Mouse (Mus musculus) thymus, postnatal 36 days (tissue): ENCODE measurements around the gene Phyhd1.

Experiments
- DNase-seq, 2 experiments: peaks; one replicate each; pipeline ENCODE4 v3.0.0; 2022; ENCODE audit warnings: mixed read lengths in 2 of 2

Phyhd1 gene

DNA sequence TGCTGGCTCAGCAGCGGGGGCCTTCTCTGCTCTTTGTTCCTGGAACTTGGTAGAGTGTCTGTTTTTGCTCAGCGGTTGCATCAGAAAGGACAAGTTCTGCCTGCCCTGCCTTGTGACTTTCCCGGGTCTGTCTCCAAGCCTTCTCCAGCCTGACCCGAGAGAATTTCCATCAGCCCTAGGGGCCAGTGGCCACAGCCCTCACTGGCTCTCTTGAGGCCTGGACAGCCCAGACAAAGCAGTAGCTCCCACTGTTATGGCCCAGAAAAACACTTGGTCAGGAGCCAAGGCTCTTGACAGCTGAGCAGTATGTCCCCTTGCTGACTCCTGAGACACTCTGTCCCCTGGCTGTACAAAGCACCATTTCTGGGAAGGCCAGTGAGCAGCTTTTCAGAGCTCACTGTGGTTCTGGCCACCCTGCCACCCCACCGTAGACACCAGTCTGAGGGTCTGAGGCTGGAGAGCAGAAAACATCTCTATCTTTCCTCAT lies at the start of gene Phyhd1:
Gene Phyhd1 (plus strand): TSS at position 437 of the 487 bp plus-strand sequence.
- no peak for DNase-seq

DNA sequence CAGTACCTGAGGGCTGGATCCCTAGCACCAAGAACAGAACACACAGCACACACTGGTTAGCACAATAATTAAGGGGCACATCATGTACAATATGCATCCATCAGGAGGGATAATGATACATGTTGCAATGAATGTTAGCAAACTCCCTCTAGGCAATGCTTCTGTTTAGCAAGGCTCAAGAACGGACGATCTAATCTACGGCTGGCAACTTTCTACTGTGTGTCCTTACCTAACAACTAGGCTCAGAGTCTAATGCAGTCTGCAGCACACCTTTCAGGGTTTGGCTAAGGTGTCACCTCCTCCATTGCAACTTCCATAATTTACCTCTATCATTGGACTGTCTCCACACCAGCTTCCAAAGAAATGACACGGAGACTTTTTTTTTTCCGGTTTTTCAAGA lies 49.7 kb upstream of the Phyhd1 start:
- DNase-seq: no peak

DNA sequence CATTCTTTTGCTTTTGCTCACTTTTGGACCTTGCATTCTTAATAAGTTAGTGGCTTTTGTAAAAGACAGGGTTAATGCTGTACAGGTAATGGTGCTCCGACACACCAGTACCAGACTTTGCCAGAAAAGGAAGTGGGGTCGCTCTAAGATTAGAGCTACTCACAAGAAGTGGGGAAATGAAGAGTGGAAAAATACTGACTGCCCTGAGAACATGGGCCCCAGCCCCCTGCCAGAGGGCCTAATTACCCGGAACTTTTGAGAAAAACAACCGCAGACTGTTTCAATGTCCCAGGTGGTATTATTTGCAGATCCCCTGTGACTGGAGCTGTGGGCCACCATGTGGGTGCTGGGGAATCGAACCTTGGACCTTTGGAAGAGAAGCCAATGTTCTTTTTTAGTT lies 30.4 kb upstream of the Phyhd1 start:
- no peak for DNase-seq

DNA sequence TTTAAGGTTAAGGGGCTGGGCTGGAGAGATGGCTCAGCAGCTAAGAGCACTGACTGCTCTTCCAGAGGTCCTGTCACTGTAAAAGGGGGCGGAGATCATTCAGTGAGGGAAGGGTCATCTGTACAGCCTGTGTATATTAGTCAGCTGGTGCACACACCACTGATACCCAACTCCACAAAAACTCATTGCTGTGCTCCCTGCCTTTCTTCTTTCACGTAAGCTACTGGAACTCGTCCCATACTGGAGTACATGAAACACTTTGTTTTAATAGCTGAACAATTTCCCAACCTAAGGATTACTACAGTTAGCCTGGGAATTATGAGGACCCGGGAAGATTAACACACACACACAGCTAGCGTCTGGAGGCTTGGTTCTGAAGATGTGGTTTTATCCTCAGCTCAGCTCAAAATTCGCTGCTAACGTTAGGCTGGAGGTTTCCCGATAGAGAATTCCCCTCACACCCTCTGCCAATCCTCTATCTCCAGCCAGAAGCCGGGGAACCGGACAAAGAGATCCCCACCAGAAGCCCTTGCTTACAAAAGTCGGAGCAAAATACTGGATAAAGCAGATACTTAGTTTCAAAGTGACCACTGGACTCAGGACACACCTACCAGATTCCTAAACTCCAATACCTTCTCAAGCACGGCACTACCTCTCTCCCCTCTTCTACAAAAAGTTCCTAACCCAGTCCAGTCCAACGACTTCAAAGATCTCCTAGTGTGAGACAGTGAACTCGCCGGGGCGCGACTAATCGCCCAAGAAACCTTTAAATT lies 29.4 kb upstream of the Phyhd1 start:
- no peak for DNase-seq

DNA sequence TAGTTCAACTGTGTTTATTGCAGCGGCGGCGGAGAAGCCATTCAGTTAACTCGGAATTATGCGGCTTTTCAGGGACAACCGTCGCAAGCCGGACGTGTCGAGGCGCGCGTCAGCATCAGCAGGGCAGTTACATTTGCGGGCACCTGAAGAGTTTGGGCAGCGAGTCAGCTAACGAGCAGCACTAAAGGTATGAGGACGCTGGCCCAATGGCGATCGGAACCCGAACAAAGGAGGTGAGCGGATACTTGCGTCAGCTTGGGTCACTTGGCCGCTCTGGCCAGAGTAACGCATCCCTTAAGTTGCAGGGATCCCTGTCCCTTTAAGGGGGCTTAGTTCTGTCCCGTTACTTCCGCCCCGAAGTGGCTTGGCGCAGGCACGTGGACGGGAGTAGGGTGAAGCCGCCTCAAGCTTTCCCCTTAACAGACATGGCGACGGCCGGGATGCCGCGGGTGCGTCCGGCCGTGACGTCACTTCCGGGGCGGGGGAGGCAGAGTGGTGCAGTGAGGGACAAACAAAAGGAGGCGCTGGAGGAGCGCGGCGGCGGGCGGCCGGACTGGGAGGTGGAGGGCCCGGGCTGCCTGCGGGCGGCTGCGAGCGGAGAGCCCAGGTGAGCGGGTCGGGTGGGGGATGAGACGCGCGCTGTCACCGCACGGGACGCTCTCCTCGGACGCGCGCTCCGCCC lies 28.7 kb upstream of the Phyhd1 start, which contains the start of gene Lrrc8a:
Gene Lrrc8a (plus strand): TSS at position 517 of the 682 bp plus-strand sequence.
- DNase-seq: peak; percentile 100

DNA sequence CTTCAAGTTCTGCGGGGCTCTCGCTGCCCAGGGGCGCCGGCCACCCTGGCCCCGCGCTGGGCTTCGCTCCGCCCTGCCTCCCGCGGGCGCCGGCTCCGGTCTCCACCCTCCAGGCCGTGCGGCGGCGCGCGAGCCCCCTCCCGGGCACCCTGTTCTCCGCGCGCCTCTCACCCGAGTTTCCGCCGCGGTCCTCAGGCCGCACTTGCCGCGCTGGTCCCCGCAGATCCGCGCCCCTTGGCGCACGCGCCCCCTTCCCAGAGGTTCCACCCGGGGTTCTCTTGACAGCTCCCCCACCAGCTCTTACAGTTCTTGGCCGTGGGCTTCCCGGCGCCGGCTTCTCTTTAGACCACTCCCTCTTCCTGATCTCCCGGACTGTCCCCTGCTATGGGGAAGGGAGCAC lies 28.1 kb upstream of the Phyhd1 start:
- peak; percentile 73 to 83 for DNase-seq

DNA sequence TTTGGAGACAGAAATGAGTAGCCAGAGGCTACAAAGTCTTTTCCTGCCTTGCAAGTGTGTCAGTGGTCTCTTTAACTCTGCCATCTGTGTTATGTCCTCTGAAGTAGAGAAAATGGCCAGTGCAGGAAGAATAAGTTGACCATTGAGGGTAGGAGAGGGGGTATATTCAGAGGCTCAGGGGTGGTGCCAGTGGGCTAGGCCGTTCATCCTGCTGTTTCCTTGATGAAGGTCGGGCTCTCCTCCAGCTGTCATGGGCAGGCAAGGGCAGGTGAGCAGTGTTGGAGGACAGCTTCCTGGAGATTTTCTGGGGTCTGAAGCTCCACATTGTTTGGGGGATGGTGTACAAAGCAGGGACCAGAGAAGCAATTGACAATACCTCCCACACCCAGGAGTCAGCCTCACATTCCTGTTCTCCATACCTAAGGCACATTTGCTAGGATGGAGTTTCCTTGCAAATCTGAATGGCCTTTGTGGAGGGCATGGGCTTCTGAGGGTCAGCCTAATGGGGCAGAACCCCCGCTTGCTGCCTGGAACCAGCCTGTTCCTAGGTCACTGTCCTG lies 27.0 kb upstream of the Phyhd1 start:
- DNase-seq: no peak

DNA sequence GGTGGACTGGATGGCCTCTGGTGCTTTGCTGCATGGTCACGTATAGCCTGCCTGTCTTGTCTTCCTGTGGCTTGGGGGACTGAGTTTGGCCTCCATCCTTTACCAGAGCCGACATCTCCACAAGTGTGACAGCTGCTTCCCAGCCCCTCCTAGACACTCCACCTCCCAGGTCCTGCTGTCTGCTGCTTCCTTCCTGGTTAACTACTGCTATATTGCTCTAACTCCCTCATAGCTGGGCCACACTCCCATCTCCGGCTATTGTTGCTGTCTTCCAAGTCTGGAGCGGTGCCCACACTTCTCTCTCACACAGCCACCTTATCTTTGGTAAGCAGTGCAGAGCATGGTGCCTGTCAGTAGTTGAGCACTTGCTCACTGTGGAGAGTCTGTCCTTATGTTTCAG lies 26.2 kb upstream of the Phyhd1 start:
- no peak for DNase-seq

DNA sequence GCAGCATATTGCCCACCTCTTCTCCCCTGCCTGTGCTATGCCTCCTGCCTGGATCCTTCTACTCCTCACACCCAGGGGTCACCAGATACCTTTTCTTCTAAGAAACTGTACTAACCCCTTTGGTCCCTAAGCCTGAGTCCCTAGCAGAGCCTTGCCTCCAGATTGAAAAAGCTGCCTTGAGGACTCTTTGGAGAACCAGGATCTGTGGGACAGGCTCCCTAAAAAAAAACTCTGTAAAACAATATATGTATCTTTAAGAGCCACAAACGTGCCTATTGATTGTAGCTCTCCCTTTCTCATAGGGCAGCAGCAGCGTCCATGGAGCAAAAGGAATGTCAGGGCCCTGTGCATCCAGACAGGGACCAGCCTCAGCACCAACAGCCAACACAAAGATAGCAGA lies 25.7 kb upstream of the Phyhd1 start, which contains the start of gene Gm28035:
Gene Gm28035 (plus strand): TSS at position 301 of the 400 bp plus-strand sequence.
- no peak for DNase-seq

DNA sequence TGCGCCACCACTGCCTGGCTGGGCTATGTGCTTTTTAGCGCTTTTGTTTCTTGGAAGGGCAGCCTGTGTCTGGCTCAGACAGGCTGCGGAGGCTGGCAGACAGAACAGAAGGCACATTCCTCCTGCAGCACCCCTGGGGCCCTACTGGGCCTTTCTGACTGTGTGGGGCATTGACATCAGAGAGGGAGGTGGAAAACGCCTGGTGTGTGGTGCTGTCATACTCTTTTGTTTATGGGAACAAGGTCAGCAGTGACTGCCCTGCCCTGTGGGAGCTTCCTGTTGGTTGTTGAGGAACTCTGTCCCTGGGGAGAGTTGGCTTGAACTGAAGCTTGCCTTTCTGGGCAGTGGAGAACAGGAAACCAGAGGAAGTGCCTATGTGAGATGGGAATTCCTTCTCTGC lies 23.5 kb upstream of the Phyhd1 start:
- DNase-seq: no peak

DNA sequence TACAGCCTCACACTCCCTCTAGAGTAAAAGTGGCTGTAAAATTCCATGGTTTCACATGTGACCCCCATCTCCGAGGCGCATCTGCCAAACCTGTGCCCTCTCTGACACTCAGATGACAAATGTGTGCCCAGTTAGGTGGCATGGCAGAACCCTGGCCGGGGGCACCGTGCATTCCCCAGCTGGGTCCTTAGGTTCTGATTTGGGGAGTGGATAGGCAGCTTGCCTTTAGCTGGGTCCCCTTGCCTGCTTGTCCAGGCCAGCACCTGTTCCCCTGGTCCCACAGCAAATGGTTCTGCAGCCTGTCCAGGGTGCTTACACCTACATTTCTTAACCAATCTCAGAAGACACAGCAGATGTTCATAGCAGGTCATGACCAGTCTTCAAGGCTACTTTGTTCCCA lies 22.6 kb upstream of the Phyhd1 start:
- DNase-seq: no peak

DNA sequence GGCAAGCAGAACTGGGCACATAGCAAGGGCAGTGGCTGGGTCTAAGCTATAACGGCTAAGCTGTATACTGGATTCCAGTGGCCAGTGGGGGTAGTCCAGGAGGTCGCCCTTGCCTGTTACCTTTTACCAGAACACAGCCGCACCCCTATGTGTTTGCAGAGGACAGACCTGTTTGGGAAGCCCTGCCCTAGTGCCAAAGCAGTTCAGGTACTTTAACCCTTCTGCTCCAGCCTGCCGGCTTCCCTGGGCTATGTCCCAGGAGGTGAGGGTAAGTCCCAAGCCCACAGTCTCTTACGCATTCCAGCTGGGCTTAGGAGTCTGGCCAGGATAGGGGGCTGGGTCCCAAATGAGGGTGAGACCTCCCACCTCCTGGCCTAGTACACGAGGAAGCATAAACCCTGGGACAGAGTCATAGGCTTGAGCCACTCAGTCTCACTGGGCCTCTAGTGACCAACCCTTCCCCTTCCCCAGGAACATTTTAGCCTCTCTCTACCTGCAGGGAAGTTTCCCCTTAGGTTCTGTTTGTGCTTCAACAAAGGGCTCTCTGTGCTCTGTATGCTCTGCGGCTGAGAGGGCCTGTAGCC lies 21.3 kb upstream of the Phyhd1 start:
- DNase-seq: no peak

DNA sequence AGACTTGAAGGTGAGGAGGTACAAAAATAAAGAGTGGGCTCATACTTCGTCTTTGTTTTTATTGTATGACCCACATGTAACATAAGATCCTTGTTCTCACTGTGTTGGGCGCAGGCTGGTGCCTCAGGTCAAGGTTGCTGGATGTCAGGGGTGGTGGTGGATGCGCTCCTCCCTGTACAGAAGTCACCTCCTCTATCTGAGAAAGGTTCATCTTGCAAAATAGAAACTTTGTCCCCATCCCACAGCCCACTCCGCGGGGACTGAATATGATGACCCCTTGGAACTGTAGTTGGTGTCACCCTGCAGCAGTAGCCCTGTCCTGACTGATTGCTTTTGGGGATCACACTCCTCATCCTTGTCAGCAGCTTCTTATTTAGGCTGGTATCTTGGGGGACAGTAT lies 19.0 kb upstream of the Phyhd1 start:
- DNase-seq: no peak

DNA sequence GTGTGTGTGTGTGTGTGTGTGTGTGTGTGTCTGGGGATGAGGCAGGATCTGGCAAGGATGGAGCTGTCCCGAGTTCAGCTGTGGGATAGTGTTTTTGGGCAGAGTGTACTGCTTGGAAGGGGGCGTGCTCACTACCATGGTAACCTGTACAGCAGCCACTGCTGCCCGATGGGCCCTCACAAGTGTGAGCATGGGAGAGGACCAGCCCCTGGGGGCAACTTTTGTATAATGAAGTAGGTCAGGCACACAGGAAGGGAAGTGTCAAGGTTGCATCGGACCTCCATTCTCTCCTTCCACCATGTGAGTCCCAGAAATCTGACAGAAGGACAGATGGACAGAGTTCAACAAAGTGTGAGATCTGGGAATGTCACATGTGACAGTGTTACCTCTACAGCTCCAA lies 18.3 kb upstream of the Phyhd1 start:
- DNase-seq: no peak

DNA sequence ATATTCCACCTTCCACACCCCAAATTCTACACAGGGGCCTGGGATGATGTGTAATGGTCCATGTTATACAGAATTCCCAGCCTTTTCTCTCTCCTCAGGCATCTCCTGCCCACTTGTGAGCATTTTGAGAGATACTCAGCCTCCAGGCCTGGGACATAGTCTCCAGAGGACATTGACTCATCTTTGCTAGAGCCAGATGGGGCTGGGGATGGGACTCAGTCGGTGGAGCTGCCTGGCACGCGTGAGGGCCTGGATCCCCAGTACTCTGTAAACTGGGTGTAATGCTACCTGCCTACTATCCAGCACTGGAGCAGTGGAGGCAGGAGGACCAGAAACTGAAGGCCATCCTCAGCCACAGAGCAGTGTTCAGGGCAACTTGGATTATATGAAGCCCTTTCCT lies 16.8 kb upstream of the Phyhd1 start:
- DNase-seq: no peak

DNA sequence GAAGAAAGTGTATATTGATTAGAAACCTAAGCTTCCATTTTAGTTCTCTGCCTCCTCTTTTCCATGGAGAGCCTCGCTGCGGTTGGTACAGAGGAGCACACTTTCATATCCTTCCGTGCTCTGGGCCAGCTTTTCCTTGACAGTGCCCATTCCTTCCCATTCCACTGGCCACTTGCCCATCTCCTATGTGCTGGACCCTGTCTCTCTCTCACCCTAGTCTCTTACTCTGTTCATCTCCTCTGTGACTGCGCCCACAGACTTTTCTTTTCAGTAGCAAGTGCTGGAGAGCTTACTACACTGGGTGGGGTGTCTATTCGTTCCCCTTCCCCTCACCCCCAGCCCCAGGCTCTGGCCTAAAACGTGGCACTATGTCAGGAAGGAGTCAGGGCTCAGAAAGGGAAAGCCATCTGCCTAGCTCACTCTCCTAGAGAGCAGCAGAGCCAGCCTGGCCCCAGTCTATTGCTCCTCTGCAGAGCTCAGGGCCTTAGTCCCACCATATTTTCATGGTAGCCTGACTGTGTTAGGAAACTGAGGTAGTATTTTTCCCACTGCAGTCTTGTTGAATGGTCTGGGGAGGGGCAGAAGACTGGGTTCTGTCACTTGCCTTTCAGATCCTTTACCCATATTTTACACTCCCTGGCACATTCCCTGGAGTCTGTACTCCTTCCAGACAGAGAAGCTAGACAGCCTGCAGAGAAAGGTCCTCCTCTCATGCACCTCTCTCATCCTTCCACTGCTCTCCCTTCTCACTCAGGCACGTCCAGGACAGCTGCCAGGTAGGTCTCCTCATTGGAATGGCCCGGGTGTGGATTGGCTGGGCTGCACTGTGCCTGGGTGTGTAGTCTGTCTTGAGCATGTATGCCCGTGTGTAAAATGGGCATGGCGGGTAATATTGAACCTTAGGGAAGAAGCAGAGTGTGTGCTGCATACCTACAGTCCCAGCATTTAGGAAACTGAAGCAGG lies 15.6 kb upstream of the Phyhd1 start:
- DNase-seq: no peak

DNA sequence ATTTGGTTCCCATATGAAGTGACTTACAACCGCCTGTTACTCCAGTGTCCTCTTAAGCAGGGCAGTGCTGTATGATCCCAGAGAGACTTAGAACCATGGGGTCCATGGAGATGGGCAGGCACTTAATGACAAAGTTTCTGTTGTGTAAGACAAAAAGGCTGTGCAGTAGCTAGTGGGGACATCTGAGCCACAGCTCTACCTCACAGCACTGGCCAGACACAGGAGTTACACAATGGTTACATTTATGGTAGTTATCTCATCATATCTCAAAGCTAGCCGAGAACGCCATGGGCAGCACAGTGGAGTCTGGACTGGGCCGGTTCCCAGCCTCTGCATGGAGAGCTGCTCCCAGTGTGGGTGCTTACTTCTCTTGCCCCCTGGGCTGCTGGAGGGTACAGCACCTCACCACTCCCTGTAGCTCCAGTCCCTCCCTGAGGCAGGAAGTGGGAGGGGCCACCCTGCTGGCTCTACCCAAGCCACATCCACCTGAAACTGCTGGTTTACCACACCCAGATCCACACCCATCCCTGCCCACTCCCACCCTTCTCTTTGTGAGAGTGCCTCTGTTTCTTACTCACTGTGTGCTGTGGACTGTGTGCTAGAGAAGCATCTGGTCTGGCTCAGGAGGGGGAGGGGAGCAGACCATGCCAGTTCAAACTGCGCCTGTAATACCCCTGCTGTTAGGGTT lies 14.4 kb upstream of the Phyhd1 start:
- DNase-seq: peak; percentile 82 to 89

DNA sequence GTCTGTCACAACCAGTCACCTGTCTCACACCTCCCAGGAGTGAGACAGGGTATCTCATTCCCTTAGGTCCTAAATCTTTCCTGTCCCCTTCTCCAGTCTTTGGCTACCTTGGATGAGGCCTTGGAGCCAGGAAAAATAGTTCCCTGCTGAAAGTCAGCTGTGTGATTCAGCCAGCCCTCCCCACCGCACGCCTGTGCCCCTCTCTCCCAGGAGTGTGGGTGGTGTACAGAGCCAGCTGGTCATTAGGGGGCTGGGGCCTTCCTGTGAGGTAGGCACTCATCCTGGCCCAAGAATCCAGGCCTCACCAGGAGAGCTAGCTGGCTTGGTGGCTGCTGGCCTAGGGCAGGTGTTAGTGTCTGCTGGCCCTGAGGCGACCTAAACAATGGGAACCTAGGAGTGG lies 13.5 kb upstream of the Phyhd1 start:
- DNase-seq: no peak

DNA sequence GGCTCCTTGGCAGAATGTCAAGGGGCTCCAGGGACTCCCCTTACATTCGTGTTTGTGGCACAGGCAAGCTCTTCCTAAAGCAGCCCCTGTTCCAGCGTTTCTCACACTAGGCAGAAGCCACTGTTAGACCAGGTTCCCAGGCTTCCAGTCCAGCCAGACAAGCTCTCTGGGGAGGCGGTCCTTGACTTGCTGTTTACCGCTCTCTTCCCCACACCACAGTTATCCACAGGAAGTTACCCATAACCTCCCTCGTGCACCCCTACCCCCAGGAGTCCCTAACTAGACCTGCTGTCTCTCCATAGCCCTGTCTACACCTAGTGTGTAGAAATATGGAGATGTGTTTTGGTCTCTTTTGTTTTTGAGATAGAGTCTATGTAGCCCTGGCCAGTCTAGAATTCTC lies 12.2 kb upstream of the Phyhd1 start:
- DNase-seq: no peak

DNA sequence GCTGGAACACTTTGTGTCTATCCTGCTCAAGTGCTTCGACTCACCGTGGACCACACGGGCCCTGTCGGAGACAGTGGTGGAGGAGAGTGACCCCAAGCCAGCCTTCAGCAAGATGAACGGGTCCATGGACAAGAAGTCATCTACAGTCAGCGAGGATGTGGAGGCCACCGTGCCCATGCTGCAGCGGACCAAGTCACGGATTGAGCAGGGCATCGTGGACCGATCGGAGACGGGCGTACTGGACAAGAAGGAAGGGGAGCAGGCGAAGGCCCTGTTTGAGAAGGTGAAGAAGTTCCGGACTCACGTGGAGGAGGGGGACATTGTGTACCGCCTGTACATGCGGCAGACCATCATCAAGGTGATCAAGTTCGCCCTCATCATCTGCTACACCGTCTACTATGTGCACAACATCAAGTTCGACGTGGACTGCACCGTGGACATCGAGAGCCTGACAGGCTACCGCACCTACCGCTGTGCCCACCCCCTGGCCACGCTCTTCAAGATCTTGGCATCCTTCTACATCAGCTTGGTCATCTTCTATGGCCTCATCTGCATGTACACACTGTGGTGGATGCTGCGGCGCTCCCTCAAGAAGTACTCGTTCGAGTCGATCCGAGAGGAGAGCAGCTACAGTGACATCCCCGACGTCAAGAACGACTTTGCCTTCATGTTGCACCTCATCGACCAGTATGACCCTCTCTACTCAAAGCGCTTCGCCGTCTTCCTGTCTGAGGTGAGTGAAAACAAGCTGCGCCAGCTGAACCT lies 10.2 kb upstream of the Phyhd1 start:
- no peak for DNase-seq
